Mouse (Mus musculus) embryonic fibroblast, embryonic 13.5 days (primary cell): ENCODE data around the gene Osbp2.

Experiments
- CTCF ChIP-seq: IDR thresholded peaks from 2 replicates; pipeline ENCODE4 v1.5.1; 2011; ENCODE audit warnings: mild to moderate bottlenecking, control low read depth, low read length, moderate library complexity, borderline replicate concordance; ENCODE audit not compliant: insufficient read depth
- POLR2A ChIP-seq: IDR thresholded peaks from 2 replicates; pipeline ENCODE4 v1.6.1; 2011; ENCODE audit warnings: low read depth, mild to moderate bottlenecking, control low read depth, low read length, moderate library complexity

DNA sequence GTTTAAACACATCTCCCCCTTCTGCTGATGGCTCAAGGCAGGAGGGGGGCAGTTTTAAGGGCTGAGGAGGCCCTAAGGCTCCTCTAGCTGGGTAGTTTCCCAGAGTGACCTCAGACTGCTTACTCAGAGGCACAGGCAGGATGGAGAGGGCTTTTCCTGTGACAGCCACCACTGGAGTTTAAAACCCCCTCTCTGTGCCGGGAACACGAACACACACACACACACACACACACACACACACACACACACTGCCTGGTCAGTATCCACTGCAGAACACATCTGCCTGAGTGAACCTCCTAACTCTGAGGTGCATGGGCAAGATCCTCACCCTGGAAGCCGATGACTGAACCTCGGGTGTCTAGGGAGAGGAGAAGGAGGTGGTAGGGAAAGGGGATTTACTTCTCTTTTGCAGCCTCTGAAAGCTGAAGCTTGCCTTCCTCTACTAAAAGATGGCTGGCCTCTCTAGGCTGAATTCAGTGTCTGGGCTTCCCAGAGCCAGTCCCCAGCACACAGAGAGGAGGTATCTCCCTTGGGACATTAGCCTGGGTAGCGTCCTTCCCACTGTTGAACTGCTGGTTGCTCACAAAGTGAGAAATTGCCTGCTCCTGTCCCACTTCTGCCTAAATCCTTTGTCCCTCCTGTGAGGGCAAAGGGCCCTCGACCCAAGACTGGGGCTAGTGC lies 89.8 kb downstream of the Osbp2 start:
- no peak for TF ChIP-seq CTCF
- no peak for TF ChIP-seq POLR2A
